Mouse (Mus musculus): ENCODE data around the gene Wdr89. TPM values are rescaled to one million over a fixed set of nuclear protein-coding genes. Genes with fewer than 3 reads are reported as not detected.
A peak's percentile ranks its signal among the peaks of the same experiment; 100 is the strongest.

The Wdr89 gene
- polyA plus RNA-seq, 1 experiment from 2014 or later: 4.3 TPM

- no peaks in the 10 kb centered on the region for H3K27me3 ChIP-seq (replicated peaks; ENCODE audit: control insufficient read depth, insufficient read depth, low read length)
- 0 out of 2 replicates have a peak, but pooled peaks have one; percentile 14 for TF ChIP-seq CTCF (IDR thresholded peaks at IDR 0.05; ENCODE audit: low read depth)
- H3K4me1 ChIP-seq (replicated peaks; ENCODE audit: control insufficient read depth, insufficient read depth, low read length): no peaks in the 10 kb centered on the region
- peak within 1 kb of the TSS; percentile 85 for H3K4me2 ChIP-seq (replicated peaks; ENCODE audit: low read depth)
- H3K36me3 ChIP-seq (ENCODE audit: control insufficient read depth, insufficient read depth): 0 out of 2 replicates have a peak, but pooled peaks cover 7% of the 10 kb centered on the region
- peak within 1 kb of the TSS; percentile 95 for H3K27ac ChIP-seq (ENCODE audit: low read depth, low read length)
- under 1% methylated on average over 70 of the region's 72 CpGs for WGBS
- H3K4me3 ChIP-seq (ENCODE audit: low read depth, low read length): peak within 1 kb of the TSS; percentile 95
- ATAC-seq: peak; percentile 99
- H3K9me3 ChIP-seq (ENCODE audit: control insufficient read depth): no peaks in the 10 kb centered on the region
- H3K9ac ChIP-seq (ENCODE audit: low read depth, low read length): peak within 1 kb of the TSS; percentile 95
Observed at GRCm38 (mm10) chr12:75596154-75597002, 73.0 kb downstream of the Wdr89 start, which contains the start of gene Ppp2r5e. Ppp2r5e (minus strand) TSS chr12:75596245.

- no peaks in the 10 kb centered on the region for H3K9me3 ChIP-seq (ENCODE audit: control insufficient read depth)
- H3K4me1 ChIP-seq (replicated peaks; ENCODE audit: control insufficient read depth, insufficient read depth, low read length): no peaks in the 10 kb centered on the region
- under 1% methylated on average over 65 of the region's 97 CpGs for WGBS
- no peak for TF ChIP-seq CTCF (IDR thresholded peaks at IDR 0.05; ENCODE audit: low read depth)
- peak overlapping the region; percentile 95 for H3K9ac ChIP-seq (ENCODE audit: low read depth, low read length)
- H3K4me2 ChIP-seq (replicated peaks; ENCODE audit: low read depth): peak overlapping the region; percentile 85
- H3K27ac ChIP-seq (ENCODE audit: low read depth, low read length): peak overlapping the region; percentile 95
- H3K27me3 ChIP-seq (replicated peaks; ENCODE audit: control insufficient read depth, insufficient read depth, low read length): no peaks in the 10 kb centered on the region
- peaks cover 9% of the 10 kb centered on the region for H3K36me3 ChIP-seq (ENCODE audit: control insufficient read depth, insufficient read depth)
- peak overlapping the region; percentile 95 for H3K4me3 ChIP-seq (ENCODE audit: low read depth, low read length)
- peak; percentile 51 for ATAC-seq
Observed at GRCm38 (mm10) chr12:75595291-75596153, 73.8 kb downstream of the Wdr89 start.

- Histone ChIP-seq H3K4me1 (replicated peaks; ENCODE audit: control insufficient read depth, insufficient read depth, low read length) (no peaks in the 10 kb centered on the region), H3K36me3 (ENCODE audit: control insufficient read depth, insufficient read depth) (peaks cover 17% of the 10 kb centered on the region), H3K9me3 (ENCODE audit: control insufficient read depth) (no peaks in the 10 kb centered on the region), H3K4me2 (replicated peaks; ENCODE audit: low read depth) (peak overlapping the region; percentile 85), H3K27me3 (replicated peaks; ENCODE audit: control insufficient read depth, insufficient read depth, low read length) (no peaks in the 10 kb centered on the region), H3K4me3 (ENCODE audit: low read depth, low read length) (peak overlapping the region; percentile 95), H3K9ac (ENCODE audit: low read depth, low read length) (no peak overlapping the region), H3K27ac (ENCODE audit: low read depth, low read length) (no peak overlapping the region)
- TF ChIP-seq CTCF (IDR thresholded peaks at IDR 0.05; ENCODE audit: low read depth): no peak
- WGBS: 40% methylated on average over 5 of the region's 5 CpGs
- no peak for ATAC-seq
Observed at GRCm38 (mm10) chr12:75594404-75594803, 74.9 kb downstream of the Wdr89 start.

GRCm38 (mm10) chr12:75593817-75594216 is 75.5 kb downstream of the Wdr89 start:
- WGBS: 61% methylated on average over 4 of the region's 4 CpGs

GRCm38 (mm10) chr12:75587501-75587900 is 81.8 kb downstream of the Wdr89 start:
- peaks cover 26% of the 10 kb centered on the region for H3K36me3 ChIP-seq (ENCODE audit: control insufficient read depth, insufficient read depth)
- no peaks in the 10 kb centered on the region for H3K9me3 ChIP-seq (ENCODE audit: control insufficient read depth)

More at GRCm38 (mm10) chr12:75593817-75594216, 75.5 kb downstream of the Wdr89 start:
- ATAC-seq: no peak
- Histone ChIP-seq H3K4me3 (ENCODE audit: low read depth, low read length) (no peak overlapping the region), H3K36me3 (ENCODE audit: control insufficient read depth, insufficient read depth) (peaks cover 23% of the 10 kb centered on the region), H3K27ac (ENCODE audit: low read depth, low read length) (no peak overlapping the region), H3K4me1 (replicated peaks; ENCODE audit: control insufficient read depth, insufficient read depth, low read length) (no peaks in the 10 kb centered on the region), H3K27me3 (replicated peaks; ENCODE audit: control insufficient read depth, insufficient read depth, low read length) (no peaks in the 10 kb centered on the region), H3K9ac (ENCODE audit: low read depth, low read length) (no peak overlapping the region), H3K4me2 (replicated peaks; ENCODE audit: low read depth) (peak overlapping the region; percentile 85; the same call in 1 of the 2 replicates), H3K9me3 (ENCODE audit: control insufficient read depth) (no peaks in the 10 kb centered on the region)
- TF ChIP-seq CTCF (IDR thresholded peaks at IDR 0.05; ENCODE audit: low read depth): no peak

GRCm38 (mm10) chr12:75583776-75584175 is 85.6 kb downstream of the Wdr89 start:
- WGBS: 81% methylated on average over 3 of the region's 3 CpGs
- TF ChIP-seq CTCF (IDR thresholded peaks at IDR 0.05; ENCODE audit: low read depth): no peak
- H3K4me3 ChIP-seq (ENCODE audit: low read depth, low read length): no peak overlapping the region

More at GRCm38 (mm10) chr12:75587501-75587900, 81.8 kb downstream of the Wdr89 start:
- no peaks in the 10 kb centered on the region for H3K27me3 ChIP-seq (replicated peaks; ENCODE audit: control insufficient read depth, insufficient read depth, low read length)
- no peak overlapping the region for H3K4me3 ChIP-seq (ENCODE audit: low read depth, low read length)
- H3K9ac ChIP-seq (ENCODE audit: low read depth, low read length): no peak overlapping the region
- H3K4me1 ChIP-seq (replicated peaks; ENCODE audit: control insufficient read depth, insufficient read depth, low read length): no peaks in the 10 kb centered on the region
- ATAC-seq: no peak
- no peak overlapping the region for H3K4me2 ChIP-seq (replicated peaks; ENCODE audit: low read depth)
- no peak; the same call in 1 of the 2 replicates for TF ChIP-seq CTCF (IDR thresholded peaks at IDR 0.05; ENCODE audit: low read depth)
- no peak overlapping the region for H3K27ac ChIP-seq (ENCODE audit: low read depth, low read length)

More at GRCm38 (mm10) chr12:75583776-75584175, 85.6 kb downstream of the Wdr89 start:
- Histone ChIP-seq H3K9me3 (ENCODE audit: control insufficient read depth) (no peaks in the 10 kb centered on the region; the same call in 1 of the 2 replicates), H3K9ac (ENCODE audit: low read depth, low read length) (no peak overlapping the region), H3K27me3 (replicated peaks; ENCODE audit: control insufficient read depth, insufficient read depth, low read length) (no peaks in the 10 kb centered on the region), H3K4me1 (replicated peaks; ENCODE audit: control insufficient read depth, insufficient read depth, low read length) (no peaks in the 10 kb centered on the region), H3K36me3 (ENCODE audit: control insufficient read depth, insufficient read depth) (peaks cover 6% of the 10 kb centered on the region), H3K4me2 (replicated peaks; ENCODE audit: low read depth) (no peak overlapping the region), H3K27ac (ENCODE audit: low read depth, low read length) (no peak overlapping the region)
- ATAC-seq: no peak

Other genes starting within 250 kb of the Wdr89 start
- gene Ppp2r5e, start 73.3 kb downstream of the Wdr89 start, polyA plus RNA-seq (2015; fragmentation: Nextera tagmentation; extraction: Ambion mirVana): 7.3 and 9.2 TPM in 2 replicates
- 24.1 and 25.2 TPM in 2 replicates for gene Sgpp1, start 66.2 kb upstream of the Wdr89 start, polyA plus RNA-seq (2015; fragmentation: Nextera tagmentation; extraction: Ambion mirVana)
- gene Syne2, start 148.6 kb upstream of the Wdr89 start, polyA plus RNA-seq (2015; fragmentation: Nextera tagmentation; extraction: Ambion mirVana): 14.5 and 17.3 TPM in 2 replicates

All from intestine, postnatal 0 days (tissue).